Mouse (Mus musculus) embryonic facial prominence, embryonic 11.5 days (tissue): ENCODE data around the gene Larp1. TPM values are rescaled to one million over a fixed set of nuclear protein-coding genes. Genes with fewer than 3 reads are reported as not detected.
A peak's percentile ranks its signal among the peaks of the same experiment; 100 is the strongest.

ENCODE experiments used
- ATAC-seq: fragments of 200-750 bp; cut with Nextera tagmentation; replicated peaks from 2 replicates; pipeline ENCODE4 v1.8.0; 2017; ENCODE audit warnings: low read depth; ENCODE audit not compliant: insufficient number of reproducible peaks, low FRiP score, low TSS enrichment
- DNase-seq: peaks from one replicate; pipeline ENCODE4 v3.0.0-alpha.2; 2015; ENCODE audit warnings: low spot score
- H3K27ac ChIP-seq: fragments of 300-500 bp; sonication (generic); replicated peaks from 2 replicates; pipeline ENCODE4 v1.5.1; 2014; ENCODE audit warnings: mild to moderate bottlenecking, low read depth, low read length, control low read depth
- H3K27me3 ChIP-seq: fragments of 300-500 bp; sonication (generic); 2 replicates; pipeline ENCODE4 v1.6.1; 2014; ENCODE audit warnings: mild to moderate bottlenecking, low read length, moderate library complexity, mixed read lengths; ENCODE audit not compliant: control insufficient read depth, insufficient read depth
- H3K36me3 ChIP-seq: fragments of 300-500 bp; sonication (generic); replicated peaks from 2 replicates; pipeline ENCODE4 v1.6.1; 2014; ENCODE audit warnings: low read depth, mild to moderate bottlenecking, low read length, moderate library complexity, mixed read lengths; ENCODE audit not compliant: control insufficient read depth, insufficient read depth
- H3K4me1 ChIP-seq: fragments of 300-500 bp; sonication (generic); 2 replicates; pipeline ENCODE4 v1.6.1; 2014; ENCODE audit warnings: low read length, mixed read lengths; ENCODE audit not compliant: control insufficient read depth, insufficient read depth
- H3K4me2 ChIP-seq: fragments of 300-500 bp; sonication (generic); 2 replicates; pipeline ENCODE4 v1.6.1; 2014; ENCODE audit warnings: low read depth, mild to moderate bottlenecking, control low read depth, low read length, moderate library complexity
- H3K4me3 ChIP-seq: fragments of 300-500 bp; sonication (generic); 2 replicates; pipeline ENCODE4 v1.5.1; 2014; ENCODE audit warnings: low read depth, low read length, control low read depth
- H3K9ac ChIP-seq: fragments of 300-500 bp; sonication (generic); replicated peaks from 2 replicates; pipeline ENCODE4 v1.6.1; 2014; ENCODE audit warnings: mild to moderate bottlenecking, control low read depth, low read length
- H3K9me3 ChIP-seq: fragments of 300-500 bp; sonication (generic); replicated peaks from 2 replicates; pipeline ENCODE4 v1.6.1; 2016; ENCODE audit warnings: mild to moderate bottlenecking, low read length, inconsistent platforms, mixed read lengths; ENCODE audit not compliant: control insufficient read depth
- WGBS: fragments of 180-500 bp; shearing (Covaris S2); extraction: QIAGEN DNeasy Blood & Tissue Kit; methylation state at CpG from one replicate; pipeline ENCODE4 v1.1.7; 2014; 5-methylcytosine and 5-hydroxymethylcytosine counted together
- polyA plus RNA-seq: library from polyadenylated mRNA; unstranded; fragments of >200 nt; fragmentation: Nextera tagmentation; extraction: Ambion mirVana; gene quantifications from 2 replicates; pipeline ENCODE4 v1.2.1, GENCODE M21; 2014

Gene Larp1
- polyA plus RNA-seq, 1 experiment from 2014 or later: 15.2 TPM

- Histone ChIP-seq H3K4me2 (no peak overlapping the region), H3K36me3 (no peaks in the 10 kb centered on the region), H3K4me3 (no peak overlapping the region), H3K27ac (no peak overlapping the region), H3K9me3 (no peaks in the 10 kb centered on the region), H3K27me3 (no peaks in the 10 kb centered on the region), H3K9ac (0 out of 2 replicates have a peak overlapping the region, but pooled peaks have one; percentile 13), H3K4me1 (no peaks in the 10 kb centered on the region)
- DNase-seq (no peak), ATAC-seq (no peak)
- WGBS: 71% methylated on average over 13 of the region's 13 CpGs
These were observed 35.6 kb upstream of the Larp1 start for GRCm38 (mm10) chr11:57973001-57973912.

- H3K9ac ChIP-seq: no peak overlapping the region
- H3K9me3 ChIP-seq: no peaks in the 10 kb centered on the region
- no peak for DNase-seq
- no peak overlapping the region for H3K27ac ChIP-seq
- no peak overlapping the region for H3K4me2 ChIP-seq
- 75% methylated on average over 9 of the region's 9 CpGs for WGBS
- no peaks in the 10 kb centered on the region for H3K36me3 ChIP-seq
- no peaks in the 10 kb centered on the region for H3K4me1 ChIP-seq
- H3K27me3 ChIP-seq: no peaks in the 10 kb centered on the region
- no peak for ATAC-seq
- no peak overlapping the region for H3K4me3 ChIP-seq
These were observed 35.0 kb upstream of the Larp1 start for GRCm38 (mm10) chr11:57973913-57974234.

GRCm38 (mm10) chr11:57975876-57976275 lies 33.0 kb upstream of the Larp1 start:
- Histone ChIP-seq H3K9ac (no peak overlapping the region), H3K36me3 (no peaks in the 10 kb centered on the region), H3K27me3 (no peaks in the 10 kb centered on the region), H3K4me3 (no peak overlapping the region), H3K9me3 (no peaks in the 10 kb centered on the region), H3K4me1 (no peaks in the 10 kb centered on the region), H3K4me2 (no peak overlapping the region), H3K27ac (no peak overlapping the region)
- no peak for ATAC-seq
- no peak for DNase-seq

GRCm38 (mm10) chr11:57977681-57978080 lies 31.2 kb upstream of the Larp1 start:
- H3K9ac ChIP-seq: no peak overlapping the region
- WGBS: 73% methylated on average over 1 of the region's 1 CpGs
- H3K36me3 ChIP-seq: no peaks in the 10 kb centered on the region
- ATAC-seq (no peak), DNase-seq (no peak)
- no peaks in the 10 kb centered on the region for H3K4me1 ChIP-seq
- H3K4me3 ChIP-seq: no peak overlapping the region
- H3K9me3 ChIP-seq: no peaks in the 10 kb centered on the region
- H3K4me2 ChIP-seq: no peak overlapping the region
- no peaks in the 10 kb centered on the region for H3K27me3 ChIP-seq
- no peak overlapping the region for H3K27ac ChIP-seq

- DNase-seq: no peak
- Histone ChIP-seq H3K9ac (no peak overlapping the region), H3K27ac (no peak overlapping the region), H3K27me3 (no peaks in the 10 kb centered on the region), H3K4me1 (no peaks in the 10 kb centered on the region), H3K4me2 (no peak overlapping the region), H3K9me3 (no peaks in the 10 kb centered on the region), H3K36me3 (no peaks in the 10 kb centered on the region), H3K4me3 (no peak overlapping the region)
- ATAC-seq: no peak
- WGBS: 82% methylated on average over 6 of the region's 6 CpGs
These were observed 29.2 kb upstream of the Larp1 start for GRCm38 (mm10) chr11:57979621-57980020.

- H3K4me2 ChIP-seq: no peak overlapping the region
- H3K27ac ChIP-seq: no peak overlapping the region
- no peaks in the 10 kb centered on the region for H3K9me3 ChIP-seq
- no peaks in the 10 kb centered on the region for H3K36me3 ChIP-seq
- 85% methylated on average over 12 of the region's 12 CpGs for WGBS
- H3K9ac ChIP-seq: no peak overlapping the region
- no peaks in the 10 kb centered on the region for H3K27me3 ChIP-seq
- no peaks in the 10 kb centered on the region for H3K4me1 ChIP-seq
- ATAC-seq: no peak
- H3K4me3 ChIP-seq: no peak overlapping the region
- no peak for DNase-seq
These were observed 27.6 kb upstream of the Larp1 start for GRCm38 (mm10) chr11:57981083-57981809.

- Histone ChIP-seq H3K4me3 (no peak overlapping the region), H3K27ac (no peak overlapping the region), H3K4me2 (no peak overlapping the region), H3K9me3 (no peaks in the 10 kb centered on the region), H3K36me3 (no peaks in the 10 kb centered on the region), H3K27me3 (no peaks in the 10 kb centered on the region), H3K4me1 (no peaks in the 10 kb centered on the region), H3K9ac (no peak overlapping the region)
- DNase-seq (no peak), ATAC-seq (no peak)
- 50% methylated on average over 16 of the region's 16 CpGs for WGBS
These were observed 25.2 kb upstream of the Larp1 start for GRCm38 (mm10) chr11:57983480-57984342.
